Mouse (Mus musculus): Measurements from ENCODE around the gene Gnat2.

GRCm38 (mm10) chr3:108128520-108128919 lies 35.9 kb downstream of the Gnat2 start:
- TF ChIP-seq MYOD1 (IDR thresholded peaks at IDR 0.05; ENCODE audit: control insufficient read depth in 1 of 3, insufficient read length in 2 of 3, low read depth in 2 of 3): no peak
- no peak for TF ChIP-seq E2F4 (IDR thresholded peaks at IDR 0.05; ENCODE audit: insufficient read depth)
- no peak for TF ChIP-seq MAX (IDR thresholded peaks at IDR 0.05; ENCODE audit: low read depth)
- no peak for TF ChIP-seq POLR2A (IDR thresholded peaks at IDR 0.05; ENCODE audit: insufficient read length, low read depth)
- TF ChIP-seq POLR2AphosphoS2 (IDR thresholded peaks at IDR 0.05; ENCODE audit: insufficient read length, low read depth): no peak
- TF ChIP-seq MYOG (IDR thresholded peaks at IDR 0.05; ENCODE audit: control insufficient read depth in 1 of 3, insufficient read depth in 1 of 3, insufficient read length in 2 of 3, low read depth in 2 of 3): no peak

All from myocyte (in vitro differentiated cells).